11 mouse cellular contexts compared by ENCODE assay signal in genomic region chr16:20810322-20810721, GRCm38 (mm10).
"Had no signal": no experiment of that assay in that cellular context is flagged by ENCODE, and none has a peak within 500 bp of the region (broad histone marks: within the 10 kb centered on the region; RNA-seq: fewer than 3 reads in every experiment).

No protein-coding gene starts in this region.

- ATAC-seq: midbrain, embryonic 16.5 days had no signal

- H3K9me3 ChIP-seq: kidney, embryonic 15.5 days; limb, embryonic 10.5 days; midbrain, embryonic 12.5 days; neural tube, embryonic 13.5 days; stomach, embryonic 15.5 days had no signal

- H3K9ac ChIP-seq: kidney, embryonic 15.5 days; midbrain, embryonic 12.5 days; neural tube, embryonic 13.5 days; stomach, embryonic 15.5 days had no signal

- H3K4me1 ChIP-seq: kidney, embryonic 15.5 days; stomach, embryonic 15.5 days had no signal

- H3K4me2 ChIP-seq: kidney, embryonic 15.5 days; midbrain, embryonic 12.5 days; neural tube, embryonic 13.5 days; stomach, embryonic 15.5 days had no signal

- H3K27me3 ChIP-seq: kidney, embryonic 15.5 days; midbrain, embryonic 12.5 days; neural tube, embryonic 13.5 days; stomach, embryonic 15.5 days had no signal

- H3K4me3 ChIP-seq: kidney, embryonic 15.5 days; left cerebral cortex, adult 2 months; limb, embryonic 10.5 days; midbrain, embryonic 12.5 days; neural tube, embryonic 13.5 days; stomach, embryonic 15.5 days had no signal

- DNase-seq: kidney, adult 2 months; kidney, postnatal 14 days; right cerebral cortex, postnatal 14 days; thymus, postnatal 36 days had no signal

- H3K27ac ChIP-seq: kidney, embryonic 15.5 days; left cerebral cortex, adult 2 months; limb, embryonic 10.5 days; midbrain, embryonic 12.5 days; neural tube, embryonic 13.5 days; stomach, embryonic 15.5 days had no signal

- H3K36me3 ChIP-seq: kidney, embryonic 15.5 days; limb, embryonic 10.5 days; midbrain, embryonic 12.5 days; neural tube, embryonic 13.5 days; stomach, embryonic 15.5 days had no signal
